Mouse (Mus musculus): ENCODE measurements around the gene Rab8a.
A peak's percentile ranks its signal among the peaks of the same experiment; 100 is the strongest.

Gene Rab8a

DNA sequence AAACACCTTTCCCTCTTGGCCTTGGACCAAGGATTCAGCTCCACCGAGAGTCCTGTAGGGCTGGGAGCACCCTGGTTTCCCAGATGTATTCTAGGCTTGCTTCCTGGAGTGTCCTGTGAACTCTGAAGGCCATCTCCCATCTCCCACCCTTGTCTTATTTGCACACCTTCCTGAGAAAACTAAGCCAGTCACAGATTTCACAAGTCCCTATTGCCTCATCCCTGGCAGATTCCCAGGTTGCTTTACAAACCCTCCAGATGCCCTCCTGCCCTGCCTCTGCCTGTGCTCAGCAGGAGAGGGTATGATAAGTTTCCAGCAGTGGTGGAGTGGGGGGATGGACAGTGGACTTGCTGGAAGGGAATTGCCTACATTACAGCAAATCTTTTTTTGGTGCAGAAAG lies 14.9 kb upstream of the Rab8a start:
- DNase-seq (ENCODE audit: low spot score in 2 of 2): no peak

GRCm38 (mm10) chr8:72146556-72146955 lies 14.4 kb upstream of the Rab8a start:
- no peak for DNase-seq (ENCODE audit: low spot score in 2 of 2)

GRCm38 (mm10) chr8:72147266-72147665 lies 13.7 kb upstream of the Rab8a start:
- DNase-seq (ENCODE audit: low spot score in 2 of 2): no peak

GRCm38 (mm10) chr8:72149056-72149455 lies 11.9 kb upstream of the Rab8a start:
- DNase-seq (ENCODE audit: low spot score in 2 of 2): no peak

DNA sequence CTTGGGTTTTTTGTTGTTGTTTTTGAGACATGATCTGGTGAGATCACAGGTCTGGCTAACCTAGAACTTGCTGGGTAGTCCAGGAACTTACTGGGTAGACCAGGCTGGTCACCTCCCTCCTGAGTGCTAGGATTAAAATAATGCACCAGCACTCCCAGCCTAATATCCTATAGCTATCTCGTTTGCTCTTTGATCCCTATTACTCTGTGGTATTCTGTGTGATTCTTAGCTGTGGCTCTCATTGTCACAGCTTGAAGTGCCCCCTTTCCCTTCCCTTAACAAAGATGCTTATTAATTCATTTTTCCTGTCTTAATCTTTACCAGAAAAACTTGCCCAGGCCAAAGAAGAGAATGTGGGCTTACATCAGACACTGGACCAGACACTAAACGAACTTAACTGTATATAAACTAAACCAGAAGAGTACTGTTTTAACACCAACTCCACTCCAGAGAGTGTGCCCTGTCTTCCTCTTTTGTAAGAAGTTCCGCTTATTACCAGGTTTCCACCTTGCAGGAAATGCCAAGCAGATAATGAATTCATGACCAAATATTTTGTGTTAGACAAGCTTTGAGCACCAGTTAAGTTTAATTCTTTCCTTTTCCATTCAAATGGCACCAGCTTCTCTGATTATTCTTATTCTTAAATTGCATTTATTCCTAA lies 9.5 kb upstream of the Rab8a start:
- no peak for DNase-seq (ENCODE audit: low spot score in 2 of 2)

GRCm38 (mm10) chr8:72153382-72153781 lies 7.6 kb upstream of the Rab8a start:
- DNase-seq (ENCODE audit: low spot score in 2 of 2): no peak

- no peak for DNase-seq (ENCODE audit: low spot score in 2 of 2)
Measured at GRCm38 (mm10) chr8:72158096-72158495, 2.9 kb upstream of the Rab8a start.

DNA sequence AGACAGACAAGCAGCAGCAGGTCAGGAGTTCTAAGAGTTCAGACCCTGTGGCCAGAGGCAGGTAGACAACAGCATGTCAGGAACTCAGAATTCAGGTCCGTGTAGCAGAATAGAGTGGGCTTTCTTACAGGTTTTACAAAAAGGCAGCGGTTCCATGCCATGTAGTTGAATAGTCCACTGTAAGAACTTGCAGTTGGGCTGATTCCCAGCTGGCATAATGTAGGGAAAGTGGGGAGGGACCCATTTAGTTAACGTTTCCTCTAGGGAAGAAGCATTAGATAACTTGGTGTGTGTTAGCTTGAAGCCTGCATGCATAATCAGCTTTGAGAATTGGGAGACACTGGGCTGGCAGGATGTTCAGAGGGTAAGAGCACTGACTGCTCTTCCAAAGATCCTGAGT lies 2.3 kb upstream of the Rab8a start:
- DNase-seq (ENCODE audit: low spot score in 2 of 2): no peak

- no peak for DNase-seq (ENCODE audit: low spot score in 2 of 2)
Measured at GRCm38 (mm10) chr8:72160007-72160406, 993 bp upstream of the Rab8a start.

DNA sequence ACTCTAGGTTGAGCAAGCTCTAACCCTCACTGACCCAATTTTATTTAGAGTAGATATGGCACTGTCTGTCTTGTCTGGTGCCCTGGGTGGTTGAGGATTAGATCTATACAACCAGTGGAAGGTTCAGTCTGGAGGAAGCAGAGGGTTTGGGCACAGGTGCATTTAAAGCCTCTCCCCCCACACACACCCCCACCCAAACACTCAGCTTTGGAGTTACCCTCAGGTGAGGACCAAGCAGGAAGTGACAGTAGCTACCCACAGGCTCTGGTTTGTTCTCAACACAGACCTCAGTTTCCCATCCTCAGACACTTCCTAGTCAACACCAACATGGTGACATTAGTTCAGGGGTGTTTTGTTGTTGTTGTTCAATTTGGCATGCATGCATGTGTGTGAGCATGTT lies 1.8 kb downstream of the Rab8a start:
- DNase-seq (ENCODE audit: low spot score in 2 of 2): no peak

GRCm38 (mm10) chr8:72169098-72169668 lies 8.2 kb downstream of the Rab8a start:
- no peak for DNase-seq (ENCODE audit: low spot score in 2 of 2)

- DNase-seq (ENCODE audit: low spot score in 2 of 2): no peak
Measured at GRCm38 (mm10) chr8:72169681-72170249, 8.8 kb downstream of the Rab8a start.

- DNase-seq (ENCODE audit: low spot score in 2 of 2): peak; percentile 33 to 43
Measured at GRCm38 (mm10) chr8:72177346-72177925, 16.4 kb downstream of the Rab8a start.

DNA sequence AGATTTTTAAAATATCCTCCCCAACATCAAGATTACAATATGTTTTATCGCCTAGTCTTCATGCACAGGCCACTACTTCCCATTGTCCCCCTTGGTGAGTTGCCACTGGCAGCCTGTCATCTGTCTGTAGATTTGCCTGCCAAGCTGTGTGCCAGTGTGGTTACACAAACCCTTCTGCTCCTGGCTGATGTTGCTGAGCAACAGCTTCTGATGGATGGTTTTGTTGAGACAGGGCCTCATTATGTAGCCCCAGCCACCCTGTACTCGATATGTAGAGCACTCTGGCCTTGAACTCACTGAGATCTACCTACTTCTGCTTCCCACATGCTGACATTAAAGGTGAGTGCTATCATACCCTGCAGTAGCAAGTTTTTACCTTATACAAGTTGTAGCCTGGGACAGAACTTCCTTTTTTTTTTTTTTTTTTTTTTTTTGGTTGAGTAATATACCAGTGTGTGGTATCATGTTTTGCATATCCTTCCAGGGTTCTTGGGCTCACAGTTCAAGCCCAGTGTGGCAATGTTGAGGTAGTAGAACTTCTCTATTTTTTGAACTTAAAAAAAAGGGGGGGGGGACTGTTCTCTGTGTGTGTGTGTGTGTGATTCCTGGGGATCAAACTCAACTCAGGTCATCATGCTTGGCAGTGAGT lies 22.7 kb downstream of the Rab8a start:
- DNase-seq (ENCODE audit: low spot score in 2 of 2): no peak

DNA sequence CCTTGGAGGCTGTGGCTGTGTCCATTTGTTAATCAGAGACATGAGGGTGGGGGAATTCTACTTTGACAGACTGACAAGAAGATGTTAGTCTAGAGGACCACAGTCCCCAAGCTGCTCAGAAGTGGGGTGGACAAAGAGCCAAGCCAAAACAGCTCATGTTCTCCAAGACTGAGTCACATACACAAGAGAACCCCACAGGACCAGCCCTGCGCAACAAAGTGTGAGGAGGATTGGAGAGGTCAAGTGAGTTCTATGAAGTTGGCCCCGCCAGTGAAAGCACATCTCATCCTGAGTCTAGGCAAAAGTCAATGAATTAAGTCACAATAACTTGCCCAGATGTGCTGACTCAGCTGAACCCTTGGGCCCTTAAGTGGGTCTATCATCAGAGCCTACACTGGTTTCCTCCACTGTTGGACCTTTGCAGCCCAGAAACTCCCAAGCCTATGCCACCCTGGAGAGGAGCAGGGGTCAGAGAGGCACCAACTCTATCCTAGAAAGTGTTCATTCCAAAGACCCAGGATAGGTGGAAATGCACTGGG lies 26.9 kb downstream of the Rab8a start:
- DNase-seq (ENCODE audit: low spot score in 2 of 2): no peak

DNA sequence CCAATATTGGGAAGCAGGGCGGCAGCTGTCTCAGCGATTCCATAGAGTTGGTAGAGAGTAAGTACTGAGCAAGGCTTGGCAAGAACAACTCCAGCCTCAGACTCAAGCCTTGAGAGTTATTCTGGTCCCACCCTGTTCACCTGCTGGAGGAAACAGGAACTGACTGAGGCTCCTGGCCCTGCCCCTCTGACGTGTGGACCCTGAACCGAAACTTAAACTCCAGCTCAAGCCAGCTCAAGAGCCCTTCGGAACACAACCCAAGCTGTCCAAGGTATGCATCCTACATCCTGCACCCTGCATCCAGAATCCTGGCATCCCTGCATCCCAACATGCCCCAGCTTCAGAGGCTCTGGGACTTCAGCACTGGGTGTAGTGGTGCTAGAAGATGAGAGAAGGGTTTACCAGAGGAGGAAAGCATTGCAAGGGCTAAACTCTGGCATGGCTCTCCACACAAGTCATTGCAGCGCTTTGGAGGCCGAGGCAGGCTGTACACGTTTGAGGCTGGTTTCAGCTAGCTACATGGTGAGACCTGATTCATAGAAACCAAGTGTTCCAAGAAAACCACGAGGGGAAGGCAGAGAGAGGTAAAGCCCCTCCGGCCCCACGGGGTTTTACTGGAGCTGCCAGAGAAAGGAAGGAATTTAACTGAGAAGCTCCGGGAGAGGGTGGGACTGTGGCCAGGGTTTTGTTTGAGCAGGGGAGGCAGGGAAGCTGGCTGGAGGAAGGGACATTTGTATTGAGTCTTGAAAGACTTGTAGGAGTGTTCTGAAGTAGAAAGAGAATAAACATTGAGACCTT lies 28.6 kb downstream of the Rab8a start, which contains the start of gene Hsh2d:
Gene Hsh2d (plus strand): TSS at position 222 of the 798 bp plus-strand sequence.
- no peak for DNase-seq (ENCODE audit: low spot score in 2 of 2)

- no peak for DNase-seq (ENCODE audit: low spot score in 2 of 2)
Measured at GRCm38 (mm10) chr8:72190215-72190539, 29.2 kb downstream of the Rab8a start.

GRCm38 (mm10) chr8:72192065-72192464 lies 31.1 kb downstream of the Rab8a start:
- no peak for DNase-seq (ENCODE audit: low spot score in 2 of 2)

- DNase-seq (ENCODE audit: low spot score in 2 of 2): no peak
Measured at GRCm38 (mm10) chr8:72197997-72198396, 37.0 kb downstream of the Rab8a start.

GRCm38 (mm10) chr8:72208582-72208981 lies 47.6 kb downstream of the Rab8a start:
- no peak for DNase-seq (ENCODE audit: low spot score in 2 of 2)

- DNase-seq (ENCODE audit: low spot score in 2 of 2): no peak
Measured at GRCm38 (mm10) chr8:72210222-72210621, 49.2 kb downstream of the Rab8a start.

GRCm38 (mm10) chr8:72210710-72211109 lies 49.7 kb downstream of the Rab8a start:
- DNase-seq (ENCODE audit: low spot score in 2 of 2): no peak
